Mouse (Mus musculus): ENCODE results near the gene Rrp36.

- TF ChIP-seq POLR2A (IDR thresholded peaks at IDR 0.05; ENCODE audit: extremely low read depth, insufficient read depth, low read length) (no peak), CTCF (IDR thresholded peaks at IDR 0.05; ENCODE audit: extremely low read depth, insufficient read depth, low read length) (no peak)
These were observed 7.4 kb upstream of the Rrp36 start for GRCm38 (mm10) chr17:46681466-46682118.
